Mouse (Mus musculus): ENCODE results near the gene Parp1. TPM values are rescaled to one million over a fixed set of nuclear protein-coding genes. Genes with fewer than 3 reads are reported as not detected.

The Parp1 gene
- 64.4 TPM for polyA plus RNA-seq (2012; fragmentation: generic; extraction: Trizol)
- long read RNA-seq, experiment 1, transcript Parp1-201 (23 exons, 3,873 nt): major isoform, 18 of 33 reads
- long read RNA-seq, experiment 1, partial matches to known transcripts: 10 of 33 reads
- long read RNA-seq, experiment 1, other reads (novel, unspliced or antisense): 5 of 33 reads
- long read RNA-seq, experiment 2, transcript Parp1-201 (23 exons, 3,873 nt): major isoform, 506 of 559 reads
- long read RNA-seq, experiment 2, partial matches to known transcripts: 23 of 559 reads
- long read RNA-seq, experiment 2, other reads (novel, unspliced or antisense): 30 of 559 reads

DNA sequence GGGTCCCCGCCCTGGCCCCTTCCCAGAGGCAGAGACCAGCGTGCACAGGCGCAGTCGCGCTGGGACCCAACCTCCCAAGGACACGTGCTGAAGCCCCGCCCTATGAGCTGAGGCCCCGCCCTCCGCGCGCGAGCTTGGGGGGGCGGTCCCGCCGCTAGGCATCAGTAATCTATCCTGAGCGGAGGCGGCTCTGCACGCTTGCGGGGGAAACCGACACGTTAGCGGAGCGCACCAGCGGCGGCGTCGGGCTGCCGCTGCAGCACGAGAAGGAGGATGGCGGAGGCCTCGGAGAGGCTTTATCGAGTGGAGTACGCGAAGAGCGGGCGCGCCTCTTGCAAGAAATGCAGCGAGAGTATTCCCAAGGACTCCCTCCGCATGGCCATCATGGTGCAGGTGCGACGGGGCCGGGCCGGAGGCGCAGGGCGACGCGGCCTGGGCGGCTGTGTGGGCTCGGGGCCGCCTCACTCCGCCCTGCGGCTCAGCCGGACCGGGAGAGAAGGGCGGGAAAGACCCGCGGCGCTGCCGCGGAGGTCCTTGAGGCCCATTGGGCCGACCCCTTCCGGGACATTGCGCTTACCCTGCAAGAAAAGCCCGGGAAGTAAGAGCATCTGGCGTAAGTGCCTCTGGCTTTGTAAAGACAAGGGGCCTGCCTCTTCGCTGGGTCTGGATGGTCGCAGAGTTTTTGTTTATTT, at the start of gene Parp1:
Parp1 (plus strand) TSS at position 164 of the 692 bp plus-strand sequence.
- peaks cover 52% of the 10 kb centered on the region for H3K79me2 ChIP-seq (ENCODE audit: control insufficient read depth, insufficient read depth)
- H3K36me3 ChIP-seq (ENCODE audit: control insufficient read depth, insufficient read depth): no peaks in the 10 kb centered on the region
- no peaks in the 10 kb centered on the region for H3K27me3 ChIP-seq (ENCODE audit: control insufficient read depth, insufficient read depth, insufficient read length)
- peak within 1 kb of the TSS; percentile 98 for H3ac ChIP-seq (ENCODE audit: control insufficient read depth, insufficient read length, low read depth)
- peaks cover 44% of the 10 kb centered on the region for H3K79me3 ChIP-seq (ENCODE audit: low read depth)
- TF ChIP-seq CEBPB (IDR thresholded peaks at IDR 0.05; ENCODE audit: low read depth): no peak
- TF ChIP-seq MAX (IDR thresholded peaks at IDR 0.05): peak; percentile 91
- no peak for TF ChIP-seq MYOD1 (IDR thresholded peaks at IDR 0.05; ENCODE audit: control insufficient read depth, insufficient read length, low read depth)
- peak; percentile 77 for TF ChIP-seq USF1 (IDR thresholded peaks at IDR 0.05; ENCODE audit: low read depth)
- no peak for TF ChIP-seq MYOG (IDR thresholded peaks at IDR 0.05; ENCODE audit: control insufficient read depth, extremely low read depth, insufficient read length)
- peak within 1 kb of the TSS; percentile 68 for H3K4me3 ChIP-seq (ENCODE audit: insufficient read depth, poor library complexity, severe bottlenecking)

DNA sequence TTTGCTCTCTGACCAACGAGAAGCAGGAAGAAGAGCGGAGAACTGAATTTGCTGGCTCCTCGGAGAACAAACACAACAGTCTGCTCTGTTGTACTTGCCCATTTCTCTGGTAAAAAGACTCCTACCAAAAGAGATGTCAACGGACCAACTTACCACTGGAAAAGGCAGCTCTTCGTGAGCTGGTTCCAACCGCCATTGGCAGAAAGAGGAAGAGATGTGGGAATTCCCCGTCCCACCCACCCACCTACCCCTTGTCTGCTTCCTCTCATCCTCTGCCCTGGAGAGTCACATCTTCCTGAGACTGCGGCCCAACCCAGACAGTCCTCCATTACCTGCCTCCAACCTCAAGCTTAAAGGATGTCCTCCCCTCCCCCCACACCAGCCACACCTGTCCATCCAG, 49.2 kb upstream of the Parp1 start:
- TF ChIP-seq MAX (IDR thresholded peaks at IDR 0.05) (no peak), MYOD1 (IDR thresholded peaks at IDR 0.05; ENCODE audit: control insufficient read depth, insufficient read length, low read depth) (no peak), CEBPB (IDR thresholded peaks at IDR 0.05; ENCODE audit: low read depth) (no peak), MYOG (IDR thresholded peaks at IDR 0.05; ENCODE audit: control insufficient read depth, extremely low read depth, insufficient read length) (no peak), FOSL1 (IDR thresholded peaks at IDR 0.05; ENCODE audit: insufficient read depth, low read length, poor library complexity, severe bottlenecking) (no peak), CTCF (IDR thresholded peaks at IDR 0.05; ENCODE audit: control insufficient read depth, insufficient read depth, insufficient read length) (no peak), USF1 (IDR thresholded peaks at IDR 0.05; ENCODE audit: low read depth) (no peak)
- no peaks in the 10 kb centered on the region for H3K36me3 ChIP-seq (ENCODE audit: control insufficient read depth, insufficient read depth)

DNA sequence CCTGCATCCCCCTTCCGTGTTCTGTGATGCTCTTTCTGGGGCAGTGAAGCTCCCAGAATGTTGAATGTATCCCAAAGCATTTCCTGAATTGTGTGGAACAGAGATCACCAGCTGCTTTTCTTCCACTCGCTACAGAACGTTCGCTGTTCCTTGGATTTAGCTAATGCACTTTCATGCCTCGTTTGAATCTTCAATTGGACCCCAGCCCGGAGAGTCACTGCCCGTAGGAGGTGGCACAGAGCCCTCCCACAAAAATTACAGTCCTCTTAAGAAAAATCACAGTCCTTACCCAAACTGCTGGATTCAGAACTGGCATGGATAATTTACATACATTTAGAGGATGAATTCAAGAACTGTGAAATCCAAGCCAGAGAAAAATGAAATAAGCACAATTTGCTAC, 48.5 kb upstream of the Parp1 start:
- peaks cover 38% of the 10 kb centered on the region for H3K27me3 ChIP-seq (ENCODE audit: control insufficient read depth, insufficient read depth, insufficient read length)
- no peaks in the 10 kb centered on the region for H3K79me3 ChIP-seq (ENCODE audit: low read depth)
- no peak overlapping the region for H3ac ChIP-seq (ENCODE audit: control insufficient read depth, insufficient read length, low read depth)
- no peaks in the 10 kb centered on the region for H3K79me2 ChIP-seq (ENCODE audit: control insufficient read depth, insufficient read depth)
- no peaks in the 10 kb centered on the region for H3K36me3 ChIP-seq (ENCODE audit: control insufficient read depth, insufficient read depth)
- no peak for TF ChIP-seq MYOG (IDR thresholded peaks at IDR 0.05; ENCODE audit: control insufficient read depth, extremely low read depth, insufficient read length)
- TF ChIP-seq MYOD1 (IDR thresholded peaks at IDR 0.05; ENCODE audit: control insufficient read depth, insufficient read length, low read depth): no peak
- TF ChIP-seq MAX (IDR thresholded peaks at IDR 0.05): no peak
- no peak for TF ChIP-seq CEBPB (IDR thresholded peaks at IDR 0.05; ENCODE audit: low read depth)
- TF ChIP-seq FOSL1 (IDR thresholded peaks at IDR 0.05; ENCODE audit: insufficient read depth, low read length, poor library complexity, severe bottlenecking): no peak
- no peak for TF ChIP-seq CTCF (IDR thresholded peaks at IDR 0.05; ENCODE audit: control insufficient read depth, insufficient read depth, insufficient read length)
- no peak for TF ChIP-seq USF1 (IDR thresholded peaks at IDR 0.05; ENCODE audit: low read depth)
- no peak overlapping the region for H3K4me3 ChIP-seq (ENCODE audit: insufficient read depth, poor library complexity, severe bottlenecking)

More for the DNA sequence above, 49.2 kb upstream of the Parp1 start:
- H3K79me3 ChIP-seq (ENCODE audit: low read depth): no peaks in the 10 kb centered on the region
- H3K79me2 ChIP-seq (ENCODE audit: control insufficient read depth, insufficient read depth): no peaks in the 10 kb centered on the region
- no peak overlapping the region for H3ac ChIP-seq (ENCODE audit: control insufficient read depth, insufficient read length, low read depth)
- H3K27me3 ChIP-seq (ENCODE audit: control insufficient read depth, insufficient read depth, insufficient read length): peaks cover 34% of the 10 kb centered on the region
- H3K4me3 ChIP-seq (ENCODE audit: insufficient read depth, poor library complexity, severe bottlenecking): no peak overlapping the region

DNA sequence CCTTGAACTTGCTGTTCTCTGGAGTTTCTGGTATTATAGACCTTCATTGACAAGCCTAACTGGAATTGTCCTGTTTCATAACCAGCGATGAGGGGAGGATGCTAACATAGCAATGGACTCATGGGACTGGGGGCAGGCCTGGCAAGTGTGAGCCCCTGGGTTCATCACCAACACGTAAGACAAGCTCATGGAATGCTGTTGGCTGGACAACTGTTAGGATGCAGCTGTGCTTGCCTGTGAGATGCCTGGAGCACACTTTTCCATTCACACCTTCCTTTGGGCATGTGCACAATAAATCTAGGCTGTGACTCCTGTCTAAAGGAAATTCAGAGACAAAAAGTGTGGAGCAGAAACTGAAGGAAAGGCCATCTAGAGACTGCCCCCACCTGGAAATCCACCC, 45.4 kb upstream of the Parp1 start:
- no peak for TF ChIP-seq FOSL1 (IDR thresholded peaks at IDR 0.05; ENCODE audit: insufficient read depth, low read length, poor library complexity, severe bottlenecking)
- TF ChIP-seq CTCF (IDR thresholded peaks at IDR 0.05; ENCODE audit: control insufficient read depth, insufficient read depth, insufficient read length): no peak
- TF ChIP-seq MYOG (IDR thresholded peaks at IDR 0.05; ENCODE audit: control insufficient read depth, extremely low read depth, insufficient read length): no peak
- no peak for TF ChIP-seq CEBPB (IDR thresholded peaks at IDR 0.05; ENCODE audit: low read depth)
- no peak for TF ChIP-seq MYOD1 (IDR thresholded peaks at IDR 0.05; ENCODE audit: control insufficient read depth, insufficient read length, low read depth)
- TF ChIP-seq USF1 (IDR thresholded peaks at IDR 0.05; ENCODE audit: low read depth): no peak
- no peak for TF ChIP-seq MAX (IDR thresholded peaks at IDR 0.05)
- no peak overlapping the region for H3K4me3 ChIP-seq (ENCODE audit: insufficient read depth, poor library complexity, severe bottlenecking)
- H3K79me3 ChIP-seq (ENCODE audit: low read depth): no peaks in the 10 kb centered on the region
- peaks cover 37% of the 10 kb centered on the region for H3K27me3 ChIP-seq (ENCODE audit: control insufficient read depth, insufficient read depth, insufficient read length)
- H3K79me2 ChIP-seq (ENCODE audit: control insufficient read depth, insufficient read depth): no peaks in the 10 kb centered on the region
- no peaks in the 10 kb centered on the region for H3K36me3 ChIP-seq (ENCODE audit: control insufficient read depth, insufficient read depth)
- H3ac ChIP-seq (ENCODE audit: control insufficient read depth, insufficient read length, low read depth): no peak overlapping the region

DNA sequence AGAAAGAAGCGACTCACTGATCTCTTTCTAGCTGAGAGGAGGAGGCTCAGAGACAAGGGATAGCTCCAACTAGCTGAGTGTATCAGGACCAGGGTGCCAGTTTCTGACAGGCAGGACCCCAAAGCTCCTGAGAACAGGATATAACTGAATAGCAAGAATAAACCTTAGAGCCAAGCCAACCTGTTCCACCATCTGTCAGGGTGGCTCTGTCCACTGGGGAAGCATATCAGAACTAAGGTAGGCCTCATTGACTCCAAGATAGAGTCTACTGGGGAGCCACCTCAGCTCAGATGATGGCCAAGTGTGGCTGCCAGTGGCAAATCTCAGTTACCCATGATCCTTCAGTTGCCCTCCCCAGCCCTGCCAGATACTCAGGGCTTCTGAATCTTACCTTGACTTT, 43.4 kb upstream of the Parp1 start:
- TF ChIP-seq FOSL1 (IDR thresholded peaks at IDR 0.05; ENCODE audit: insufficient read depth, low read length, poor library complexity, severe bottlenecking): no peak
- TF ChIP-seq CTCF (IDR thresholded peaks at IDR 0.05; ENCODE audit: control insufficient read depth, insufficient read depth, insufficient read length): no peak
- TF ChIP-seq MYOG (IDR thresholded peaks at IDR 0.05; ENCODE audit: control insufficient read depth, extremely low read depth, insufficient read length): no peak
- no peak for TF ChIP-seq USF1 (IDR thresholded peaks at IDR 0.05; ENCODE audit: low read depth)
- TF ChIP-seq CEBPB (IDR thresholded peaks at IDR 0.05; ENCODE audit: low read depth): no peak
- no peak for TF ChIP-seq MAX (IDR thresholded peaks at IDR 0.05)
- no peak for TF ChIP-seq MYOD1 (IDR thresholded peaks at IDR 0.05; ENCODE audit: control insufficient read depth, insufficient read length, low read depth)
- H3K27me3 ChIP-seq (ENCODE audit: control insufficient read depth, insufficient read depth, insufficient read length): peaks cover 31% of the 10 kb centered on the region

More for the DNA sequence above, 43.4 kb upstream of the Parp1 start:
- Histone ChIP-seq H3K4me3 (ENCODE audit: insufficient read depth, poor library complexity, severe bottlenecking) (no peak overlapping the region), H3K36me3 (ENCODE audit: control insufficient read depth, insufficient read depth) (no peaks in the 10 kb centered on the region), H3K79me2 (ENCODE audit: control insufficient read depth, insufficient read depth) (no peaks in the 10 kb centered on the region), H3ac (ENCODE audit: control insufficient read depth, insufficient read length, low read depth) (no peak overlapping the region), H3K79me3 (ENCODE audit: low read depth) (no peaks in the 10 kb centered on the region)

Measured in C2C12 (cell line).